Mouse (Mus musculus) limb, embryonic 15.5 days (tissue): ENCODE measurements around the gene Eps15l1. TPM values are rescaled to one million over a fixed set of nuclear protein-coding genes. Genes with fewer than 3 reads are reported as not detected.
A peak's percentile ranks its signal among the peaks of the same experiment; 100 is the strongest.

Experiments used
- ATAC-seq: fragments of 200-750 bp; cut with Nextera tagmentation; 2 replicates; pipeline ENCODE4 v1.8.0; 2017; ENCODE audit warnings: low read depth, moderate TSS enrichment; ENCODE audit not compliant: insufficient number of reproducible peaks, low FRiP score, low TSS enrichment
- H3K27ac ChIP-seq: fragments of 300-500 bp; sonication (generic); 2 replicates; pipeline ENCODE4 v1.5.1; 2015; ENCODE audit warnings: moderate library complexity, mild to moderate bottlenecking, inconsistent platforms
- H3K27me3 ChIP-seq: fragments of 300-500 bp; sonication (generic); 2 replicates; pipeline ENCODE4 v1.6.1; 2015; ENCODE audit warnings: inconsistent platforms
- H3K36me3 ChIP-seq: fragments of 300-500 bp; sonication (generic); 2 replicates; pipeline ENCODE4 v1.6.1; 2015; ENCODE audit warnings: inconsistent platforms
- H3K4me1 ChIP-seq: fragments of 300-500 bp; sonication (generic); 2 replicates; pipeline ENCODE4 v1.6.1; 2015; ENCODE audit warnings: inconsistent platforms
- H3K4me2 ChIP-seq: fragments of 300-500 bp; sonication (generic); 2 replicates; pipeline ENCODE4 v1.6.1; 2015; ENCODE audit warnings: mild to moderate bottlenecking, inconsistent platforms
- H3K4me3 ChIP-seq: fragments of 300-500 bp; sonication (generic); 2 replicates; pipeline ENCODE4 v1.5.1; 2015; ENCODE audit warnings: mild to moderate bottlenecking, inconsistent platforms
- H3K9ac ChIP-seq: fragments of 300-500 bp; sonication (generic); 2 replicates; pipeline ENCODE4 v1.6.1; 2015; ENCODE audit warnings: inconsistent platforms
- H3K9me3 ChIP-seq: fragments of 300-500 bp; sonication (generic); 2 replicates; pipeline ENCODE4 v1.6.1; 2016; ENCODE audit warnings: inconsistent platforms
- WGBS: fragments of 180-500 bp; shearing (Covaris S2); methylation state at CpG from one replicate; pipeline ENCODE4 v1.1.7; 2015; 5-methylcytosine and 5-hydroxymethylcytosine counted together
- polyA plus RNA-seq: library from polyadenylated mRNA; unstranded; fragments of >200 nt; fragmentation: Nextera tagmentation; extraction: Ambion mirVana; gene quantifications from 2 replicates; pipeline ENCODE4 v1.2.1, GENCODE M21; 2015

Gene Eps15l1
- polyA plus RNA-seq, 1 experiment from 2014 or later, result 54.8 TPM

- Histone ChIP-seq H3K27me3 (peaks cover 23% of the 10 kb centered on the region), H3K9me3 (no peaks in the 10 kb centered on the region), H3K4me1 (peaks cover 28% of the 10 kb centered on the region), H3K27ac (no peak overlapping the region), H3K4me2 (no peak overlapping the region), H3K9ac (no peak overlapping the region), H3K36me3 (no peaks in the 10 kb centered on the region), H3K4me3 (no peak overlapping the region)
- ATAC-seq, result no peak
- WGBS, result 48% methylated on average over 10 of the region's 10 CpGs
Measured at GRCm38 (mm10) chr8:72316053-72316695, 105.1 kb downstream of the Eps15l1 start.

DNA sequence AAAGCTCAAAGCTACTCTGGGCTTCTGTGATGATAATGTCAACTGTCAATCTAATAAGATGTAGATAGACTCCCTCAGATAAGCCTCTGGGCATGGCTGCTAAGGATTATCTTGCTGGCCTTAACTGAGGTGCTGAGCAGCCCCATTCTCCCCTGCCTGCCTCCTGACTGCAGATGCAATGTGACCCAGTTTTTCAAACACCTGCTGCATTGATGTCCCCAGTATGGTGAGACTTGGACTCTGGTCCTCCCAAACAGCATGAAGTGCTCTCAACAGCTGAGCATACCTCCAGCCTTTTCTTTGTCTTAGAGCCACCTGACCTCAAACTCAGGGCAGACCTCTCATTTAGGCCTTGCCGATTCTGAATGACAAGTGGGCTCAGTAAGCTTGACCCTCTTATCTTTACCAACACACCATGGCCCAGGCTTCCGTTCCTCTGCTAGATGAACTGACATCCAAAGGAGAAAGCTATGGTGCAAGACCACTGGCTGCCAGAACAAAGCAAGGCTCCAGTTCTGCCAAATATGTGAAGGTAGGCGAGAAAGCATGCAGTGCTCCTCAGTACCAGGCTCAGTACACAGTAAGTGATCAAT lies 108.2 kb downstream of the Eps15l1 start:
- no peaks in the 10 kb centered on the region for H3K9me3 ChIP-seq
- no peaks in the 10 kb centered on the region for H3K27me3 ChIP-seq
- H3K4me3 ChIP-seq, result no peak overlapping the region
- no peak overlapping the region for H3K4me2 ChIP-seq
- no peak for ATAC-seq
- H3K4me1 ChIP-seq, result peaks cover 8% of the 10 kb centered on the region; the same call in 1 of the 2 replicates
- no peak overlapping the region for H3K27ac ChIP-seq
- H3K36me3 ChIP-seq, result no peaks in the 10 kb centered on the region
- 73% methylated on average over 3 of the region's 3 CpGs for WGBS
- H3K9ac ChIP-seq, result no peak overlapping the region

GRCm38 (mm10) chr8:72310849-72311506 lies 110.3 kb downstream of the Eps15l1 start:
- H3K36me3 ChIP-seq, result no peaks in the 10 kb centered on the region
- H3K9me3 ChIP-seq, result no peaks in the 10 kb centered on the region
- no peak for ATAC-seq
- no peak overlapping the region for H3K4me2 ChIP-seq
- H3K9ac ChIP-seq, result no peak overlapping the region
- H3K27me3 ChIP-seq, result no peaks in the 10 kb centered on the region
- WGBS, result 38% methylated on average over 8 of the region's 8 CpGs
- no peak overlapping the region for H3K4me3 ChIP-seq
- no peaks in the 10 kb centered on the region for H3K4me1 ChIP-seq
- no peak overlapping the region for H3K27ac ChIP-seq

DNA sequence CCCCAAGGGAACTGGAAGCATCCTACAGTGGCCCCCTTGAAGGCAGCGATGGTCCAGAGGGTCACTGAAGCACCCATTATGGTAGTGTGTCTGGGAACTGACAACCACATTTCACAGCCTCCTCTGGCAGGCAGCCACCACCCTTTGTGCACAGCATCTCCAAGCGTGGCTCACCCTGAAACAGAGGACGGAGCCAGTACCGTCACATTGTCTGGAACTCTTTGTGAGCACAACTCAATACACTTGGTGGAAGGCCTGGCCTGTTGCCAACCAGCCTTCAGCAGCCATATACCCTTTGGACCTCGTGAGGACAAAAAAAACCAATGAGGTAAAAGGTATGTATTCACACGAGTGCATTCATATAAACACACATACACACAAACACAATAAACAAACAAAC lies 113.0 kb downstream of the Eps15l1 start:
- H3K27me3 ChIP-seq, result no peaks in the 10 kb centered on the region
- no peak for ATAC-seq
- no peaks in the 10 kb centered on the region for H3K36me3 ChIP-seq
- H3K4me3 ChIP-seq, result no peak overlapping the region
- H3K4me1 ChIP-seq, result peaks cover 1% of the 10 kb centered on the region; the same call in 1 of the 2 replicates
- no peaks in the 10 kb centered on the region for H3K9me3 ChIP-seq
- no peak overlapping the region for H3K27ac ChIP-seq
- 62% methylated on average over 6 of the region's 6 CpGs for WGBS
- no peak overlapping the region for H3K9ac ChIP-seq
- no peak overlapping the region for H3K4me2 ChIP-seq

- Histone ChIP-seq H3K27ac (no peak overlapping the region), H3K9ac (no peak overlapping the region), H3K4me2 (no peak overlapping the region), H3K27me3 (no peaks in the 10 kb centered on the region), H3K4me1 (peaks cover 6% of the 10 kb centered on the region; the same call in 1 of the 2 replicates), H3K4me3 (no peak overlapping the region), H3K36me3 (no peaks in the 10 kb centered on the region), H3K9me3 (no peaks in the 10 kb centered on the region)
- 69% methylated on average over 5 of the region's 5 CpGs for WGBS
- no peak for ATAC-seq
Measured at GRCm38 (mm10) chr8:72306913-72307312, 114.3 kb downstream of the Eps15l1 start.

GRCm38 (mm10) chr8:72305210-72305905 lies 115.9 kb downstream of the Eps15l1 start, which contains the start of gene Gm10282:
Gene Gm10282 (minus strand): TSS chr8:72305260.
- Histone ChIP-seq H3K9me3 (no peaks in the 10 kb centered on the region), H3K27me3 (no peaks in the 10 kb centered on the region), H3K4me3 (no peak within 1 kb of the TSS), H3K27ac (no peak within 1 kb of the TSS), H3K4me2 (no peak within 1 kb of the TSS), H3K36me3 (no peaks in the 10 kb centered on the region), H3K9ac (no peak within 1 kb of the TSS), H3K4me1 (peaks cover 6% of the 10 kb centered on the region; the same call in 1 of the 2 replicates)
- 73% methylated on average over 16 of the region's 16 CpGs for WGBS
- ATAC-seq, result no peak

DNA sequence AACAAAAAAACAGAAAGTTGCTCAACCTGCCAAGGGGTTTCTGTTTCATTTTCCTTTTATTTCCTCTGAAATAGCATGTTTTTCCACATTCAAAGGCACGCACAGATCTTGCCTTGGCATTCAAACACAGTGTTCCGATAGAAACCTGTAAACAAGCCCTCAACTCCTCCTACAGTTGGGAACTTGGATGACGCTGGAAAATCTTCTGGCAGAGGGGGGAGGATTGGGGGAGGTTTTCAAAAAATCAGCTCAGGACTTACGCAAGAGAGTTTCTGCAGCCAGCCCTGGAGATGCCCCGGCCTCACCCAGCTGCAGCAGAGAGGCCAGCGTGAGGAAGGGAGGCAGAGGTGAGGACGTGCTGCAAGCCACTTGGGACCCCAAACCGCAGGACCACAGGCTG lies 117.6 kb downstream of the Eps15l1 start:
- no peaks in the 10 kb centered on the region for H3K27me3 ChIP-seq
- H3K4me3 ChIP-seq, result no peak overlapping the region
- no peak overlapping the region for H3K4me2 ChIP-seq
- 25% methylated on average over 8 of the region's 8 CpGs for WGBS
- no peak overlapping the region for H3K9ac ChIP-seq
- 0 out of 2 replicates have a peak, but pooled peaks have one; percentile 46 for ATAC-seq
- H3K4me1 ChIP-seq, result peaks cover 6% of the 10 kb centered on the region; the same call in 1 of the 2 replicates
- H3K27ac ChIP-seq, result peak overlapping the region; percentile 90
- no peaks in the 10 kb centered on the region for H3K36me3 ChIP-seq
- H3K9me3 ChIP-seq, result no peaks in the 10 kb centered on the region

DNA sequence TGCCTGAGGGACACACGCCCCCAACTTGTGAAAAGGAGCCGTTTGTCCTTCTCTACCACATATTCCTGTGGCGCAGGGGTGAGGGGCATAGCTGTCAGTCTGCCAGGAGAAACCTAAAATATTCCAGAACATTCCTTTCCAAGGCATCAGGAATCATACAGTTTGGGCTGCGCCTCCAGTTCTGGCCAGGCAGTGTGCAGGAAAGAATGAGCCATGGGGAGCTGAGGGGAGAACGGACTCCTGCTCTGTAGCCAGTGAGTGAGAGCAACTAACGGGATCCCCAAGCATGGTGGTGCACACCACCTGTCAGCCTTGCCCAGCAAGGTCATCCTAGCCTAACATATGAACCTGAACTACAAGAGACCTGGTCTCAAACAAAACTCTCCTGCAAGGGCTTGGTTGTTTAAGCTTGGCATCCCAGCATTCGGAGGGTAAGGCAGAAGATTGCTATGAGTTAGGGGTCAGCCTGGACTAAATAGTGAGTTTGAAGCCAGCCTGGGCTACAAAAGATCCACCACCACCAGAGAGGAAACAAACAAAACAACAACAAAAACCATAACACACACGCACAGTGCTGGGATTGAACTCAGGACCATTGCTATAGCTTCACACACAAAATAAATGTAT lies 118.2 kb downstream of the Eps15l1 start:
- no peaks in the 10 kb centered on the region for H3K36me3 ChIP-seq
- no peak overlapping the region for H3K9ac ChIP-seq
- H3K4me2 ChIP-seq, result no peak overlapping the region
- peak; percentile 69; the same call in 1 of the 2 replicates for ATAC-seq
- H3K4me3 ChIP-seq, result no peak overlapping the region
- H3K27ac ChIP-seq, result peak overlapping the region; percentile 90
- H3K4me1 ChIP-seq, result peaks cover 6% of the 10 kb centered on the region; the same call in 1 of the 2 replicates
- H3K27me3 ChIP-seq, result no peaks in the 10 kb centered on the region
- H3K9me3 ChIP-seq, result no peaks in the 10 kb centered on the region
- 50% methylated on average over 8 of the region's 8 CpGs for WGBS

DNA sequence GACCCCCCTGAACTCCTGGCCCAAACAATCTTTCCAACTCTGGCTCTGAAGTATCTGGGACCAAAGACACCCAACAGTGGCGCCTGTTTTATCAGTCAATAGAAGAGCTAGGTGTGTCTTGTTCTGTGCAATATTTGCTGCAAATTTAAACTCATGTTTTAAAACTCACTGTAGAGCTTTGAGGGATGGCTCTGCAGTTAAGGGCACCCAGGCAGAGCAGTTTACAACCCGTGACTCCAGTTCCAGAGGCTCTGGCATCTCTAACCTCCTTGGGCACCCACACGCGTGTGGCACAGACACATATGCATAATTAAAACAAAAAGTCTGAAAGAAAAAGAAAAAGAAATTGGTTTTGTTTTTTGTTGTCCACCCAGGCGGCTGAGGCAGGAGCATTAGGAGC lies 119.8 kb downstream of the Eps15l1 start:
- peaks cover 6% of the 10 kb centered on the region; the same call in 1 of the 2 replicates for H3K4me1 ChIP-seq
- no peak for ATAC-seq
- no peak overlapping the region for H3K9ac ChIP-seq
- no peak overlapping the region for H3K4me2 ChIP-seq
- H3K36me3 ChIP-seq, result no peaks in the 10 kb centered on the region
- H3K9me3 ChIP-seq, result no peaks in the 10 kb centered on the region
- H3K4me3 ChIP-seq, result no peak overlapping the region
- no peaks in the 10 kb centered on the region for H3K27me3 ChIP-seq
- H3K27ac ChIP-seq, result no peak overlapping the region
- WGBS, result 77% methylated on average over 5 of the region's 5 CpGs

GRCm38 (mm10) chr8:72300654-72301400 lies 120.4 kb downstream of the Eps15l1 start:
- no peak overlapping the region for H3K9ac ChIP-seq
- no peak overlapping the region; the same call in 1 of the 2 replicates for H3K27ac ChIP-seq
- no peak overlapping the region for H3K4me3 ChIP-seq
- H3K36me3 ChIP-seq, result no peaks in the 10 kb centered on the region
- no peaks in the 10 kb centered on the region for H3K9me3 ChIP-seq
- peaks cover 11% of the 10 kb centered on the region for H3K4me1 ChIP-seq
- H3K27me3 ChIP-seq, result no peaks in the 10 kb centered on the region
- no peak overlapping the region for H3K4me2 ChIP-seq
- no peak for ATAC-seq
- 77% methylated on average over 9 of the region's 9 CpGs for WGBS

GRCm38 (mm10) chr8:72298928-72299327 lies 122.3 kb downstream of the Eps15l1 start:
- no peak for ATAC-seq
- H3K9ac ChIP-seq, result no peak overlapping the region
- H3K36me3 ChIP-seq, result no peaks in the 10 kb centered on the region
- no peaks in the 10 kb centered on the region for H3K9me3 ChIP-seq
- H3K27ac ChIP-seq, result no peak overlapping the region
- H3K4me1 ChIP-seq, result peaks cover 28% of the 10 kb centered on the region
- WGBS, result 87% methylated on average over 1 of the region's 1 CpGs
- no peak overlapping the region for H3K4me3 ChIP-seq
- H3K4me2 ChIP-seq, result no peak overlapping the region
- no peaks in the 10 kb centered on the region for H3K27me3 ChIP-seq
